Mouse (Mus musculus): ENCODE results near the gene Fut11.
"Not testable (repeated sequence)": the region's sequence is repeated elsewhere in the genome, so short reads cannot be mapped to it uniquely, and the experiment has no call there.

The Fut11 gene

GRCm38 (mm10) chr14:20674064-20674833 is 20.5 kb upstream of the Fut11 start, which contains the start of gene Sec24c:
Gene Sec24c (plus strand): TSS chr14:20674308.
- peak; percentile 99 for DNase-seq (ENCODE audit: low read depth, low spot score)

- DNase-seq (ENCODE audit: low read depth, low spot score): no peak
Measured at GRCm38 (mm10) chr14:20677906-20678305, 16.9 kb upstream of the Fut11 start.

GRCm38 (mm10) chr14:20681742-20682141 is 13.0 kb upstream of the Fut11 start:
- DNase-seq (ENCODE audit: low read depth, low spot score): no peak

- DNase-seq (ENCODE audit: low read depth, low spot score): peak; percentile 89
Measured at GRCm38 (mm10) chr14:20682498-20682897, 12.3 kb upstream of the Fut11 start.

GRCm38 (mm10) chr14:20686576-20686975 is 8.2 kb upstream of the Fut11 start:
- no peak for DNase-seq (ENCODE audit: low read depth, low spot score)

GRCm38 (mm10) chr14:20689009-20689408 is 5.8 kb upstream of the Fut11 start:
- no peak for DNase-seq (ENCODE audit: low read depth, low spot score)

GRCm38 (mm10) chr14:20691772-20692171 is 3.0 kb upstream of the Fut11 start:
- no peak for DNase-seq (ENCODE audit: low read depth, low spot score)

GRCm38 (mm10) chr14:20693589-20694101 is 1.1 kb upstream of the Fut11 start:
- DNase-seq (ENCODE audit: low read depth, low spot score): no peak

GRCm38 (mm10) chr14:20694185-20694883 is 434 bp upstream of the Fut11 start:
- no peak for DNase-seq (ENCODE audit: low read depth, low spot score)

GRCm38 (mm10) chr14:20695761-20696520 is 1.2 kb downstream of the Fut11 start:
- DNase-seq (ENCODE audit: low read depth, low spot score): no peak

GRCm38 (mm10) chr14:20696986-20697385 is 2.2 kb downstream of the Fut11 start:
- peak; percentile 67 for DNase-seq (ENCODE audit: low read depth, low spot score)

GRCm38 (mm10) chr14:20698515-20698914 is 3.7 kb downstream of the Fut11 start:
- DNase-seq (ENCODE audit: low read depth, low spot score): no peak

- DNase-seq (ENCODE audit: low read depth, low spot score): no peak
Measured at GRCm38 (mm10) chr14:20700362-20700761, 5.6 kb downstream of the Fut11 start.

- no peak for DNase-seq (ENCODE audit: low read depth, low spot score)
Measured at GRCm38 (mm10) chr14:20701554-20701953, 6.8 kb downstream of the Fut11 start.

- no peak for DNase-seq (ENCODE audit: low read depth, low spot score)
Measured at GRCm38 (mm10) chr14:20702096-20702740, 7.5 kb downstream of the Fut11 start.

GRCm38 (mm10) chr14:20702741-20703381 is 8.1 kb downstream of the Fut11 start, which contains the start of gene Chchd1:
Gene Chchd1 (plus strand): TSS chr14:20703006.
- peak; percentile 84 for DNase-seq (ENCODE audit: low read depth, low spot score)

GRCm38 (mm10) chr14:20703461-20703860 is 8.7 kb downstream of the Fut11 start:
- not testable (repeated sequence) for DNase-seq (ENCODE audit: low read depth, low spot score)

- peak; percentile 78 for DNase-seq (ENCODE audit: low read depth, low spot score)
Measured at GRCm38 (mm10) chr14:20707201-20708190, 12.7 kb downstream of the Fut11 start, which contains the start of gene Zswim8. Gene Zswim8 (plus strand): TSS chr14:20707552.

GRCm38 (mm10) chr14:20708239-20708638 is 13.5 kb downstream of the Fut11 start:
- DNase-seq (ENCODE audit: low read depth, low spot score): peak; percentile 52

Data from CD4-positive, CD25-positive, alpha-beta regulatory T cell, adult 2 months (primary cell).